Mouse (Mus musculus): Measurements from ENCODE around the gene Polr2j.
"Not testable (repeated sequence)": the region's sequence is repeated elsewhere in the genome, so short reads cannot be mapped to it uniquely, and the experiment has no call there.

Gene Polr2j

GRCm38 (mm10) chr5:136104511-136104910 is 11.9 kb upstream of the Polr2j start:
- DNase-seq (ENCODE audit: low read depth, low spot score): peak; percentile 82

GRCm38 (mm10) chr5:136108486-136108885 is 7.9 kb upstream of the Polr2j start:
- DNase-seq (ENCODE audit: low read depth, low spot score): no peak

- no peak for DNase-seq (ENCODE audit: low read depth, low spot score)
These were observed 7.4 kb upstream of the Polr2j start for GRCm38 (mm10) chr5:136109042-136109441.

- not testable (repeated sequence) for DNase-seq (ENCODE audit: low read depth, low spot score)
These were observed 2.9 kb upstream of the Polr2j start for GRCm38 (mm10) chr5:136113546-136113945.

GRCm38 (mm10) chr5:136116784-136117112 is 317 bp downstream of the Polr2j start:
- DNase-seq (ENCODE audit: low read depth, low spot score): no peak

- no peak for DNase-seq (ENCODE audit: low read depth, low spot score)
These were observed 5.7 kb downstream of the Polr2j start for GRCm38 (mm10) chr5:136122165-136122564.

- DNase-seq (ENCODE audit: low read depth, low spot score): peak; percentile 92
These were observed 19.3 kb downstream of the Polr2j start, which contains the start of the genes Lrwd1 and Alkbh4 for GRCm38 (mm10) chr5:136135571-136136291. Gene Lrwd1 (minus strand): TSS chr5:136136074. Gene Alkbh4 (plus strand): TSS chr5:136136146.

GRCm38 (mm10) chr5:136136292-136136990 is 20.0 kb downstream of the Polr2j start:
- no peak for DNase-seq (ENCODE audit: low read depth, low spot score)

- no peak for DNase-seq (ENCODE audit: low read depth, low spot score)
These were observed 21.3 kb downstream of the Polr2j start for GRCm38 (mm10) chr5:136137658-136138274.

GRCm38 (mm10) chr5:136139393-136139792 is 23.0 kb downstream of the Polr2j start:
- DNase-seq (ENCODE audit: low read depth, low spot score): no peak

GRCm38 (mm10) chr5:136140057-136140482 is 23.6 kb downstream of the Polr2j start:
- no peak for DNase-seq (ENCODE audit: low read depth, low spot score)

- DNase-seq (ENCODE audit: low read depth, low spot score): no peak
These were observed 26.3 kb downstream of the Polr2j start for GRCm38 (mm10) chr5:136142746-136143145.

- peak; percentile 33 for DNase-seq (ENCODE audit: low read depth, low spot score)
These were observed 26.8 kb downstream of the Polr2j start for GRCm38 (mm10) chr5:136143161-136143755.

- DNase-seq (ENCODE audit: low read depth, low spot score): no peak
These were observed 28.4 kb downstream of the Polr2j start for GRCm38 (mm10) chr5:136144606-136145430.

- DNase-seq (ENCODE audit: low read depth, low spot score): no peak
These were observed 30.5 kb downstream of the Polr2j start for GRCm38 (mm10) chr5:136146936-136147335.

GRCm38 (mm10) chr5:136147704-136148103 is 31.3 kb downstream of the Polr2j start:
- no peak for DNase-seq (ENCODE audit: low read depth, low spot score)

GRCm38 (mm10) chr5:136149134-136149576 is 32.7 kb downstream of the Polr2j start:
- not testable (repeated sequence) for DNase-seq (ENCODE audit: low read depth, low spot score)

GRCm38 (mm10) chr5:136152365-136152764 is 35.9 kb downstream of the Polr2j start:
- no peak for DNase-seq (ENCODE audit: low read depth, low spot score)

GRCm38 (mm10) chr5:136155399-136155798 is 39.0 kb downstream of the Polr2j start:
- DNase-seq (ENCODE audit: low read depth, low spot score): no peak

- not testable (repeated sequence) for DNase-seq (ENCODE audit: low read depth, low spot score)
These were observed 43.7 kb downstream of the Polr2j start for GRCm38 (mm10) chr5:136160084-136160483.

GRCm38 (mm10) chr5:136163807-136164474 is 47.5 kb downstream of the Polr2j start:
- DNase-seq (ENCODE audit: low read depth, low spot score): no peak

All from WW6 (cell line).